Mouse (Mus musculus) right cerebral cortex, adult 18-20 months (tissue): ENCODE data around the gene Zfp553.

ENCODE experiments used
- DNase-seq: peaks from one replicate; pipeline ENCODE4 v3.0.0; 2022; ENCODE audit warnings: mixed read lengths

The Zfp553 gene

DNA sequence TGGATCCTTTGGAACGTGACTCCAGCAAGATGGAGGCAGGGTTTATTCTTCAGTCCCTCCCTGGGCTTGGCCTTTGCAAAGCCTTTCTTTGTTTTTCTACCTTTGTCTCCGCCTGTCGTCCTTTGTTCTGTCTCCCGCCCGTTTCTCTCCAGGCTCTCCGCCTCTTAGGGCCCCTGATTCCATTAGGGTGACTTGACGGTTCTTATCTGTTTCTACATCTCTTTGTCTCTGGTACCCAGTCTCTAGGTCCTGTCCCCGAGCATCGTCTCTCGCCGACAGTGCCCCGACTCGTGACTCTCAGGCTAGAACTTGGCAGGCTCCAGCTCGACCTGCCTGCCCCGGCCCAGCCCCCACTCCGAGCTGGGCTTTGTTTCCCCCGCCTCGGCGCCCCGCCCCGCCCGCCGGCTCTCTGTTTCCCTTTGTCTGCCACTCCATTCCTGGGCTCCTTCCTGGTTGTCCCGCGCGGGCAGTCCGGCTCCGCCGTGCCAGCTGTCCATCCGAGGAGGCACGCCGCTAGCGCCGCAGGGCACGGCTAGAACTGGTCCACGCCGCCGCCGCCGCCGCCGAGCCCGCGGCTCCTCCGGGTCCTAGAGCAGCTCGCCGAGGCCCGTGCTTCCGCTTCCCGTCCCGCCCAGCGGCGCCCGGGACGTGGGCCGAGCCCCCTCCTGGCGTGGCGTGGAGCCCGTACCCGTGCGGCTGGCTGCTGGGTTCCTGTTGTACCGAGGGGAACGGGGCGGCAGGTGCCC is at the start of gene Zfp553, which contains the start of gene Sept1:
Zfp553 (plus strand) TSS at position 440 of the 746 bp plus-strand sequence.
Sept1 (minus strand) TSS at position 509 of the 746 bp plus-strand sequence.
- DNase-seq, result peak; percentile 88

DNA sequence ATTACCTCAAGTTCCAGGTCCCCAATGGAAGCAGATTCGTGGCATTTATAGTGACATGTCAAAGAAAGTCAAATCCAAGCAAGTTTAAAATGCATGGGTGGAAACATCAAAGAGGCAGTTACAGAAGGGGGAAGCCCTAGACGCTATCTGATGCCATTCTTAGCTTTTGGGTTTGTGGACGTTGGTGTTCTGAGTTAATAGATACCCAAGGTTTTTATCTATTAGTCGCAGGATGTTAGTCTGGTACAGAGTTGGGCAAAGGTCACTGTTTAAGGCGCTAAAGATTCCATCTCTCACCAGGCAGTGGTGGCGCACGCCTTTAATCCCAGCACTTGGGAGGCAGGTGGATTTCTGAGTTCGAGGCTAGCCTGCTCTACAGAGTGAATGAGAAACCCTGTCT is 49.5 kb upstream of the Zfp553 start:
- DNase-seq, result no peak

DNA sequence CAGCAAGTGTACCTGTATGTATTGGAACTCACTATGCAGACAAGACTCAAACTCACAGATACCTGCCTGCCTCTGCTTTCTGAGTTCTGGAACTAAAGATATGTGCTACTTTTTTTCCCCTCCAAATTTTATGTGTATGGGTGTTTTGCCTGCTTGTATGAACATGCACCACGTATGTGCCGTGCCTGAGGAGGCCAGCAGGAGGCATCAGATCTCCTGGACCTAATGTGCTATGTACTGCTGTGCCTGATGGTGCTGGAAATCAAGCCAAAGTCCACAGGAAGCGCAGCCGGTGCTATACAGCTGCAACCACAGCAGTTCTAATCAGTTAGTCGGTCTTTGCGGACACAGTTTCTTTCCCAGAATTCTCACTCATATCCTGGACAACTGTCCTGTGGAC is 49.0 kb upstream of the Zfp553 start:
- DNase-seq, result no peak

DNA sequence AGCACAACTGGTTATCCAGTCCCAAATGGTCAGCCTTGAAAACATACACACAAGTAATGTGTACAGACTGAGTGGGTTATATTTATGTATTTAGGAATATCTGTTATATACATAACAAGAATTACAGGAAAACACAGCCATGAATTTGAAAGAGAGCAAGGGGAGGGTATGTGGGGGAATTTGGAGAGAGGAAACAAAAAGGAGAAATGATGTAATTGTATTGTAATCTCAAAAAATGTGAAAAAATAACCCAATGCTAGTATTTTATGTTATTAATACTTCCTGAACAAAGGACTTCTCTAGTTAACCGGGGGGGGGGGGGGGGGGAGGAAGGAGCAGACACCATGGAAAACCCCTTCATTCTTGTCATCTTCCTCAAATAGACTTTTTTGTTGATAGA is 48.1 kb upstream of the Zfp553 start:
- DNase-seq, result no peak

DNA sequence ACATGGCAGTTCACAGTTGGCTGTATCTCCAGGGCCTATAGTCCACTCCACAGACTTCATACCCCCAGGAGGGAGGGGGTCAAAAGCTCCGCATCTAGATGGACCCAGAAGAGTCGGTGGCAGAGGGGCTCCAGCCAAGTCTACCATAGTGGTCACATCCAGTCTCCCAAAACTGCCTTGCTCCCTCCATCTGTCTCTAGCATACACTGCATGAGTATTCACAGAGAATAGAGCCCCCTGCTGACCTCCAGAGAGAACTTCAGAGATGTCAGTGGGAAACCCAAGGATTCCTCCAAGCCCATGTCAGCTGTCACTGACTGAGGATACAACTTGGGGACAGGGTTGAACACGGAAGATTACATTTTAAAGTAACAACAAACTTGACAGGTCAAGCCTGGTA is 47.3 kb upstream of the Zfp553 start:
- no peak for DNase-seq

DNA sequence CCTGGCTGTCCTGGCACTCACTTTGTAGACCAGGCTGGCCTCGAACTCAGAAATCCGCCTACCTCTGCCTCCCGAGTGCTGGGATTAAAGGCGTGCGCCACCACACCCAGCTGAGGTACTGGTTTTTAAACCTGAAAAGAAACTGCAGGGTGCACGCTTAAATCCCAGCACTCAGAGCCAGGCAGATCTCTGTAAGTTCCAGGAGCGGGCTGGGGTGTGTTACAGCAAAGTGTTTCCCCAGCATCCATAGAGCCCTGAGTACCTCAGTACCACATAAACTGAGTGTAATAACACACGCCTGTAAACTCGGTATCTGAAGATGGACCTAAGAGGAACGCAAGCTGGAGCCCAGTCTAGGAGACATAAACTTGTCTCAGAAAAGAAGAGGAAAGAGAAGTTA is 45.5 kb upstream of the Zfp553 start:
- DNase-seq, result no peak

DNA sequence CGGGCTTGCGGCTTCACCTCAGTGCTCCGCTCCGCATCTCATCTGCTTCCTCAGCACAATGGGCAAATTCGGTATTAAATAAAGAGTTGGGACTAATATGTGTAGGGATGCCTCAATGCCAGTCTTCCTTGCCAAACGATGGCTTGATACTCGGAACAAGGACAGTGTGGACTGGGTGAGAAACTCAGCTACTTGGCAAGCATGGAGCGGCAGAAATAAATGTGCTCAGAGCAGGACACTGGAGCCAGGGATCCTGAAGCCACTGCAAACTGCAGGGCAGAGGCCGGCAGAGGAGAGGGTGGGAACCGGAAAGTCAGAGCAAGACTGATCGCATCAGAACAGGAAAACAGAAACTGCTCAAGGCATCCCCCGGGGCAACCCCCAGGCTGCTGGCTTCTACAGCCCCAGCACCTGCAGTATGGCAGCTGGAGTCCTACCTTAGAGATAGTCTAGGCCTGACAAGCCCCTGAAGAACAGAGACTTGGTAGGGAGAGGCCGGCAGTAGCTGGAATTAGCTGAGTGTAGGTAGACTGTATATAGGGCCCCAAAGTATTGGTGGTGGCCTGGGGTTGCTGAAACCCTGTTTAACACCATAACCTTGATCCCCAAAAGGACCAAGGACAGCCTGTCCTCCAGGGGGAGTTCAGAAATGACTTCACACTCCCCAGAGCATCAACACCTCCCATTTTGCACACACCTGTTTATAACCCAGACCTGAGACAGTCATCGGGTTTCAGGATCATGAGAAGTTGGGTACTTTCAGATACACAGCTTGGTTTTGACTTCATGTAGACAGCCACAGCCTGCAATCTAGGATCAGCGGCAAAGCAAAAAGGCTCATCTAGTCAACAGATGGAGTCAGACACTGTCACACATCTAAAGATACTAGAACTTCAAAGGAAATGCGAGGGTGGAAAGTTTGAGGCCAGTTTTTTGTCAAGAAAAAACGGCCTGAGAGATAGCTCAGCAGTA is 44.3 kb upstream of the Zfp553 start:
- DNase-seq, result no peak

DNA sequence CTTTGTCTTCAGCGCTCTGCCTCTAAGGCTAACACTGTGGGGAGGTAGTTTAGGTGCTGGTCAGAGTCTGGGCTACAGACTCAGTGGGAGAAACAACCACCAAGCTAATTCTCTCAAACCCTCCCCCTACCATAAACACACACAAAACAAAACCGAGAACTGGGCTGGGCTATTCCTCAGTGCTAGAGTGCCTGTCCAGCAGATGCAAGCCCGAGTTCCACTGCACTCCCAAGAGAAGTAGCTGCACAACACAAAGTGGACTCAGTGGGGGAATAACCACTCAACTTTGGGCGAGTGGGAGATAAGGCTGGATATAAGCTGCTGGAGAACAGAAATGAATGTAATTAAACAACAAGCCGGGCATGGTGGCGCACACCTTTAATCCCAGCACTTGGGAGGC is 42.2 kb upstream of the Zfp553 start:
- no peak for DNase-seq

DNA sequence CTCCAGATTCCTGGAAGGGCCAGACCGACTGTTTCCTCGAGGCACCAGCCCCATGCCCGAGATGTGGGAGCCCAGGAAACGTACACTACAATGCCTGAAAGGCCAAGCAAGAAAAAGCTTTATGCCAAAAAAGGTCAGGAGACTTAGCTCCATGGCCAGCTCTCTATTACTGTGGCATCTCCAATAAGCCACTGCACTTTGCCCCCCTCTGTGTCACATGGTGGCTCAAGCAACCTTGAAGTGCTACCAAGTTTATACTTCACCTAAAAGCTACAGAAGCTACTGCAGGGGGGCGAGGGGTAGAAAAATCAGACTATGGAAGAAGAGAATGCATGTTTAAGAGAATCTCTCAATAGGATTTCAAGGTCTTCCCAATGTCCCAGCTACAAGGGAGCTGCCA is 39.9 kb upstream of the Zfp553 start:
- DNase-seq, result no peak

DNA sequence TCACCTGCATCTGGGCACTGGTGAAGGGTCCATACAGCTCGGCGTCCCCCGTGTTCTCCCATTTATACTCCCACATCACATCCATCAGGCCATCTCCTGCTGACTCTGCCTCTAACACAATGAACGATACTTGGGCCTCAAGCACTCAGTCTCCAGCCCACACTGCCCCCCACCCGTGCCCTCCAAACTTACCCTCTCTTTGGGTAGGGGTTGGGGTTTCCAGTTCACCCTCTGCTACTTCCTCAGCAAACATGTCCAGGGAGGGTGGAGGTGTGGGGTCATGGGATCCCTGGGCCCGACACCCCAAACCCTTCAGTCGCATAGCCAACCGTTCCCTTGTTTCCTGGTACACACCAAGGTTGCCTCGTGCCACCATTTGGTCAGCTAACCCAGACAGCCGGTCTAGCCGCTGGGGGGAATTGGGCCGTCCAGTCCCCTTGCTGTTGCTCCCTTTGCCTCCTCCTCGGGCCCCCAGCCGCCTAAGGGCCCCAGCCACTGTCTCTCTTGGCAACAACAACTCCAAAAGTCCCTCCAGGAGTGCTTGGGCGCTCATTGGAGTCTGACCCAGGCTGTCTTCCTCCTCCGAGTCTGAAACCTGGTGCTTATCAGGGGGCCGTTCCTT is 38.7 kb upstream of the Zfp553 start:
- DNase-seq, result no peak

DNA sequence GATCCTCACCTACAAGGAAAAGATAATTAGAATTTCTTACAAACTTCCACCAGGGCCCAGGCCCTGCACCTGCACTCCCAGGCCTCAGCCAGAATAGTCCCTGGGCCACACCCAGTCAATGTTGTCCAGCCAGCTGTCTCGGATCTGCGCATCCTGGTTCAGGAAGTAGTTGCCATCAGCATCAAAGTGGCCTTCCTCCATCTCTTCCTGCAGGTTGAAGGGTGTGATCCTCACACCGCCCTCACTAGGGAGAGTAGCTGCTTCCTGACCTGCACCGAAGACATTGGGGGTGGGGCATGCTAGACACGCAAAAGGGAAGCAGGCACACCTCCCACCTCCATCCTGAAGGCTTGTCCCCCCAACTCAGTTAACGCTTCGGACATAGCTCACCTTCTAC is 38.2 kb upstream of the Zfp553 start:
- DNase-seq, result no peak

DNA sequence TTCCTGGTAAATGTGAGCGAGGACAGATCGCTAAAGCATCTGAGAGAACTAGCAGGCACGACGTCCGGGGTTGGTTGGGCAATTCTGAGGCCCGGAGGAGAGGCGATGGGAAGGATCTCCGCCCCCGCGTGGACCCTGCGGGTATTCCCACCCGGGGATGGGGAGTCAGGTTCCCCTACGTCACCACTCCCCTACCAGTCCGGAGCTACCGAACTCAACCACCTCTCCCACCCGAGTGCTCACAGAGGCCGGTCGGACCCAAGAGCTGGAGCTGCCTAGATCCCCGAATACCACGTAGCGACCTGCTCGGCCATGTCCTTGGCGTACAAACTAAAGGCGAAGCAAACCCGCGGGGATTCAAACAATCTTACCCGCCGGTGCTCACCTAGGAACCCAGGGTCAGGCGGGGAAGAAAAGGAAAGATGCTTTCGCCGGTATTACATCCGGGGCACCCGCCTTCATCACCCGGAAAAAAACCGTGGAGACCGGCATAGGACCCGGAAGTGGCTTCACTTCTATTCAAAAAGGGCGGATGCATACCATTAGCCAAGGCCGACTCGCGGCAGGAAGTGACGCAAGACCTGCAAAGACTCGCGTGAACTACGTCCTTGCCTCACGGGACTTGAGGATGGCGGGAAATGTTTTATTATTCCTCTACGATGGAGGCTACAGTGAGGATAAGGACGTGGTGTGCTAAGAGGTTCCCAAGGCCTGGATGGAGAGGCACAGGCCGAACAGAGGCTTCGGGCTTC is 37.1 kb upstream of the Zfp553 start, which contains the start of gene Cd2bp2:
Cd2bp2 (minus strand) TSS at position 507 of the 752 bp plus-strand sequence.
- DNase-seq, result peak; percentile 98

DNA sequence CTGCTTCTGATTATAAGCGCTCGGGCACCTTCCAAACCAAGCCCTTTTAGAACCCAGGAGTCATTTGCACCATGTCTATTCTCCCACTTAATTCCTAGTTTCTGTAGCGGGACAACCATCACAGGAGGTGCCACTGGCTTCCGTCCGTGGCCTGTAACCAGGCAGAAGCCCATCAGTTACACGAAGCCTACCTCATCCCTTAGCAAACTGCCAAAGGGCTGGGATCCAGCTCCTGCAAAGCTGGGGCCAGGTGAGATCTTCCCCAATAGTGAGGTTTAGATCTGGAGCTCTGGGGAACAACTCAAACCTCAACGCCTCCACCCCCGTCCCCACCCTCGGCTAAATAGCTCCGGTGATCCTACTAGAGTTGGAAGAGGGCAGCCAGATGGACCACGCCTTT is 36.4 kb upstream of the Zfp553 start:
- no peak for DNase-seq

DNA sequence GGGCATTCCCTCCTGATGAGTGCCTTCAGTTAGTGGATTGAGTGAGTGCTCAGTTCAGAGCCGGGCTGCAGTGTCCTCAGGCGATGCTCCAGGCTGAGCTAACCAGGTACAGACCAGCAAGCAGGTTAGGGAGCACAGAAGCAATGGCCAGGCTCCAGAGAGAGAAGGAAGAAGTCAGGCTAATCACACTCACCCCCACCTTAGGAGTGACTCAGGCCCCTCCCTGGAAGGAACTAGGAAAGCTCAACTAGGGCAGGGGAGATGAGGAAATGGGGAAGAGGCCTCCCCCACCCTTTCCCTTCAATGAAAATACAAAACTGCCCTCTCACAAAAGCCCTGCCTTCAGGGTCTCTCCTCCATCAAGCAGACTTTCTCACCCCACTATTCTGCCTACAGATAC is 26.3 kb upstream of the Zfp553 start:
- DNase-seq, result no peak

DNA sequence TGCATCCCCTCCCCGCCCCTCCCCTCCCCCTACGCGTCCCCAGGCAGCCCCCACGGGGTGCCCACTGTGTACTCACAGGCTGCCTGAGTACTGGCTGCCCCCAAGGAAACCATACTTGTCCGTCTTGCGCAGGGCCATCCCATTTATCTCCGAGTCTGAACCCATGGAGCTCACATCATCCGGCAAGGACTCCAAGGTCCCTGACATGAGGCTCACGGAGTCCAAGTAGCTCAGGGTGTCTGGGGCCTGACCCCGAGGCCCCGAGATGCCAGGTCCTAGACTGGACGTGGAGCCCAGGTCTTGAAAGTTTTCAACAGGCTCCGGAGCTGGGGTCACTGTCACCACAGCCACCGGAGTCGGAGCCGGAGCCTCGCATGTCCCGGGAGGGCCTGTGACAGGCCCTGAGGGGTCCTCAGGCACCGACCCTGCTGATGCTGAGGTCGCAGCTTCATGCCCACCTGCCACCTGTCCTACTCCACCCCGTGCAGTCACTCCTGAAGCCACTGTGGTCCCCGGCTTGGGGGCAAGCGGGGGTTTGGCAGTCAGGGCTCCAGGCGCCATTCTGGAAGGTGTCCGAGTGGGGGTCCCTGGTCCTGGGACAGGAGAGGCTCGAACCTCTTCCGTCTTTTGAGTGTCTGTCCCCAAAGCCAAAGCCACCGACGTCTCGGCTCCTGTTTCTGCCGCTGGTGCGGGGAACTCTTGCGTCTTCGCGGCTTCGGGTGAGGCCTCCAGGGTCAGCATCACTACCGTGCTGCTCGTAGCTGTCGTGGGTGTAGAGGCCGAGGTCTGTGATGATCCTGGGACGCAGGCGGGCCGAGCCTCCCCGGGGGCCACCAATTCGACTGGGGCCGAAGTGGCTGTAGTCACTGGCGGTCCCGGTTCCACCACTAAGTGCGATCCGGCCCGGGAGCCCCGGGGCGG is 25.2 kb upstream of the Zfp553 start:
- DNase-seq, result no peak

DNA sequence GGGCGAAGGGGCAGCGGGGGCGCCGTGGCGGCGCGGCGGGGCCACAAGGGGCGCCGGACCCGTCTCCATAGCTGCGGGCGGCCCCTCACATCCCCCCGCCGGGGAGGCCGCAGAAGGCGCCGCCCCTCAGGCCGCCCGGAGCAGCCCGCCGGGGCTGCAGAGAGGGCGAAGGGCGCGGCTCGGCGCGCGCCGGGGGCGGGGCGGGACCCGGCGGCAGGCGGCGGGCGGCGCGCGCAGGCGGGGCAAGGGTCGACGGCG is 24.6 kb upstream of the Zfp553 start, which contains the start of gene Tbc1d10b:
Tbc1d10b (minus strand) TSS at position 174 of the 258 bp plus-strand sequence.
- no peak for DNase-seq

DNA sequence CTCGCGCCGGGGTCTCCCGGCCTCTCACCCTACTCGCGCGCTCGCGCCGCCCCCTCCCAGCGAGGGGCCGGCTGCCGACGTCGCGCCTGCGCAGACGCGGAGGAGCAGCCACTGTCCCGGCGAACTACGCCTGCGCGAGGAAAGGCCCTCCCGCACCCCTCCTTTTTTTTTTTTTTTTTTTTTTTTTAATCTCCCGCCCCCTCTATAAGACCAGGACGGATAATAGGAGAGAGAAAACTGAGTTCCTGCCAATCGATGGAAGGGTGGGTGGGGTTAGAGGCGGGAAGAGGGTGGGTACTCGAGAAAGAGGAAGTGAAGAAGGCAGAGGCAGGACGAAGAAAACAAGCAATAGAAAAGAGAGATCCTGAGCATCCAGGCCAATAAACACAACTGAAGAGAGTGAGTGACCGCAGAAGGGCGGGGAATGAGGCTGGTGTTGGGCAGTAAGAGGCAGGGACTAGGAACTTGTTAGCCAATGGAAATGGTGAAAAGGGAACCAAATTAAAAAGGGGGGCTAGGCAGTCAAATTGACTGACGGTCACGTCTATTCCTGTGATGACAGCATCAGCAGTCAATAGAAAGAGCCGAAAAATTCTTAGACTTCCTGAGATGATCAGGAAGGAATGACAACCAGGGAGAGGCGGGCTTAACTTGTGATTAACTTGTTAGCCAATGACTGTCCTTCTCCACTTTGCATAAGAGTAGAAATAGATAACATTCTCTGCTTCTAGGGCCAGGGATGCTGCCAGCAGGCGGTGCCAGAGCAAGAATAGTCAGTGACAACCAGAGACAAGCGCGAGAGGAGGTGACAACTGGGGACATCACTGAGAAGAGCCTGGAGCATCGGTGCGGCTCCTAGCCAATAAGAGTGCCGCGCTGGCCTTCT is 24.1 kb upstream of the Zfp553 start, which contains the start of gene Mylpf:
Mylpf (plus strand) TSS at position 338 of the 886 bp plus-strand sequence.
- DNase-seq, result peak; percentile 97

DNA sequence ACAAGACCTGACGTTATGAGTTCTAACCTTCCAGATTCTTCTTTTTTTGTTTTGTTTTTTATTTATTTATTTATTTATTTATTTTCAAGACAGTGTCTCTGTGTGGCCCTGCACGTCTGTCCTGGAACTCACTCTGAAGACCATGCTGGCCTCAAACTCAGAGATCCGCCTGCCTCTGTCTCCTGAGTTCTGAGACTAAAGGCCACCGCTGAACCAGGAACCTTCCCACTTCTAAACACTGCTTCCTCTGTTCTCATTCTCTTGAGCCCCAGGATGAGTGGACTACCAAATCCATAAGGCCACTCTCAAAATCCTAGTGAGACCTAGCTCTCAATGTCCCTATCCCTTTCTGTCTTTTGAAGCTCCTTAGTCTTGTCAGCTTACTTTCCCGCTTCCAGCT is 23.0 kb upstream of the Zfp553 start:
- DNase-seq, result no peak

DNA sequence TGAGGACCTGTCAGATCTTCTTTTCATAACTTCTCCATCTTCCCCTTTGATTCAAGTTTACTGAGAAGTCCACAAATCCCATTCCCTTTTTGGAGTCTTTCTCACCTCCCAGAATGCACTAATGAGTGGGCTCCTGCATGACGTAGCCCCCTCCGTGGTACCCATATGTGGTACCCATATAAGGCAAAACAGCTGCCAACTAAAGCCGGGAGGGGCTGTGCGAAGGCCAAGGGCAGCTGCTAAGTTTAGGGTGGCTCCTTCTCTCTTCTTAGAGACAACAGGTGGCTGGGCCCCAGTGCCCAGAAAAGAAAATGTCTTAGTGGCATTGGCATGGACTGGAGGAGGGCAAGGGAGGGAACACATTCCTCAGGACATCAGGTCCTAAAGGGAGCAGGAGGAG is 22.6 kb upstream of the Zfp553 start:
- DNase-seq, result no peak

DNA sequence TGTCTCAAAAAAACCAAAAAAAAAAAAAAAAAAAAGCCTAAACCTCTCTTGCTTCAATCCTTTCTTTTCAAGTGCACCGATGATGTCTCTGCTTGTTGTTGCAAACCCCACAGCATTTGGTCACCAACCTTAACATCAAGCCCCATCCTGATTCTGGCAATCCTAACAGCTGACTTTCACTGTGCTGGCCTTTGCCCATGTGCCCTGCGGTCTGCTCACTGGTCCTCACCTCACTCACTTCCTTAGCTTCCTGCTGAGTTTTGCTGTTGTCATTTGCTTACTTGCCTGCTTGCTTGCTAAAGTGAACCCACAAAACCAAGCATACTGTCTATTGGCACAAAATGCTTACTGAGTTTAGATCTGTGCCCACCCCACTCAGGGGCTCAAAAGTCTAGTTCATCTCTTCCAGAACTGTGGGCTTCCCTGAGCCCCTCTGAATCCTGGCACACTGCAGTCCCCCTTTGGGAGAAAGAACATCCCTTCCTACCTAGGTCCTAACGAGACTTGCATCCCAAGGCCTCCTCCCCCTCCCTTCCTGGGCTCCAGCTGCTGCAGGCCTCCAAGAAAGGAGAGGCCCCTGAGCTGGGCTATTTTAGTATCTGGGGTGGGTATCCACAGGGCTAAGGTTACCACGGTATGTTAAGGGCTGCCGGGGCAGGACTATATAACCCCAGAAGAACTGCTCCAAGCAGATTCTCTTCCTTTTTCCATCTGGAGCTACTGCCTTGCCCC is 21.7 kb upstream of the Zfp553 start:
- no peak for DNase-seq
